Mouse (Mus musculus): ENCODE measurements at regions not wholly inside any gene's neighbourhood (a gene's known extent, or its start where the extent isn't known, plus 50 kb on each side); places are given as distances from the start of the nearest gene placed in this dataset.
"Not testable (repeated sequence)": the region's sequence is repeated elsewhere in the genome, so short reads cannot be mapped to it uniquely, and the experiment has no call there.

GRCm38 (mm10) chr17:16571403-16571802, 492.5 kb upstream of the Zfp960 start:
- no peak for DNase-seq (ENCODE audit: low spot score)

GRCm38 (mm10) chr17:16588791-16589190, 475.1 kb upstream of the Zfp960 start:
- DNase-seq (ENCODE audit: low spot score), result no peak

GRCm38 (mm10) chr17:16599671-16600070, 464.2 kb upstream of the Zfp960 start:
- DNase-seq (ENCODE audit: low spot score), result no peak

GRCm38 (mm10) chr17:16612405-16612979, 451.4 kb upstream of the Zfp960 start:
- no peak for DNase-seq (ENCODE audit: low spot score)

- DNase-seq (ENCODE audit: low spot score), result no peak
These were observed 441.9 kb upstream of the Zfp960 start for GRCm38 (mm10) chr17:16621931-16622556.

GRCm38 (mm10) chr17:16629854-16630253, 434.1 kb upstream of the Zfp960 start:
- DNase-seq (ENCODE audit: low spot score), result no peak

- DNase-seq (ENCODE audit: low spot score), result no peak
These were observed 430.5 kb upstream of the Zfp960 start for GRCm38 (mm10) chr17:16633426-16633825.

GRCm38 (mm10) chr17:16637463-16637862, 426.4 kb upstream of the Zfp960 start:
- DNase-seq (ENCODE audit: low spot score), result no peak

GRCm38 (mm10) chr17:16647942-16648341, 416.0 kb upstream of the Zfp960 start:
- DNase-seq (ENCODE audit: low spot score), result no peak

- no peak for DNase-seq (ENCODE audit: low spot score)
These were observed 398.7 kb upstream of the Zfp960 start for GRCm38 (mm10) chr17:16665253-16665652.

GRCm38 (mm10) chr17:16667606-16668005, 396.3 kb upstream of the Zfp960 start:
- DNase-seq (ENCODE audit: low spot score), result no peak

- DNase-seq (ENCODE audit: low spot score), result no peak
These were observed 359.7 kb upstream of the Zfp960 start for GRCm38 (mm10) chr17:16704199-16704598.

GRCm38 (mm10) chr17:16705890-16706289, 358.0 kb upstream of the Zfp960 start:
- DNase-seq (ENCODE audit: low spot score), result no peak

GRCm38 (mm10) chr17:16726904-16727303, 337.0 kb upstream of the Zfp960 start:
- no peak for DNase-seq (ENCODE audit: low spot score)

- no peak for DNase-seq (ENCODE audit: low spot score)
These were observed 310.8 kb upstream of the Zfp960 start for GRCm38 (mm10) chr17:16753090-16753489.

GRCm38 (mm10) chr17:16770587-16770986, 293.3 kb upstream of the Zfp960 start:
- not testable (repeated sequence) for DNase-seq (ENCODE audit: low spot score)

- DNase-seq (ENCODE audit: low spot score), result no peak
These were observed 265.6 kb upstream of the Zfp960 start for GRCm38 (mm10) chr17:16798316-16798715.

- no peak for DNase-seq (ENCODE audit: low spot score)
These were observed 258.9 kb upstream of the Zfp960 start for GRCm38 (mm10) chr17:16804986-16805385.

GRCm38 (mm10) chr17:16818421-16818820, 245.5 kb upstream of the Zfp960 start:
- no peak for DNase-seq (ENCODE audit: low spot score)

- DNase-seq (ENCODE audit: low spot score), result no peak
These were observed 242.2 kb upstream of the Zfp960 start for GRCm38 (mm10) chr17:16821716-16822115.

GRCm38 (mm10) chr17:16839152-16839551, 224.8 kb upstream of the Zfp960 start:
- DNase-seq (ENCODE audit: low spot score), result no peak

GRCm38 (mm10) chr17:16860771-16861170, 203.1 kb upstream of the Zfp960 start:
- no peak for DNase-seq (ENCODE audit: low spot score)

- peak; percentile 16 for DNase-seq (ENCODE audit: low spot score)
These were observed 163.1 kb upstream of the Zfp960 start for GRCm38 (mm10) chr17:16900791-16901190.
